Mouse (Mus musculus) intestine, embryonic 15.5 days (tissue): ENCODE measurements at regions not wholly inside any gene's neighbourhood (a gene's known extent, or its start where the extent isn't known, plus 50 kb on each side); places are given as distances from the start of the nearest gene placed in this dataset.

Experiments
- ATAC-seq: fragments of 200-750 bp; cut with Nextera tagmentation; 2 replicates; pipeline ENCODE4 v1.8.0; 2017; ENCODE audit warnings: moderate TSS enrichment, moderate library complexity
- H3K27ac ChIP-seq: fragments of 300-500 bp; sonication (generic); 2 replicates; pipeline ENCODE4 v1.5.1; 2015; ENCODE audit warnings: mild to moderate bottlenecking, inconsistent platforms
- H3K27me3 ChIP-seq: fragments of 300-500 bp; sonication (generic); replicated peaks from 2 replicates; pipeline ENCODE4 v1.6.1; 2015; ENCODE audit warnings: inconsistent platforms
- H3K36me3 ChIP-seq: fragments of 300-500 bp; sonication (generic); 2 replicates; pipeline ENCODE4 v1.6.1; 2015; ENCODE audit warnings: inconsistent platforms
- H3K4me1 ChIP-seq: fragments of 300-500 bp; sonication (generic); replicated peaks from 2 replicates; pipeline ENCODE4 v1.6.1; 2015; ENCODE audit warnings: inconsistent platforms
- H3K4me2 ChIP-seq: fragments of 300-500 bp; sonication (generic); replicated peaks from 2 replicates; pipeline ENCODE4 v1.6.1; 2015; ENCODE audit warnings: mild to moderate bottlenecking, inconsistent platforms
- H3K4me3 ChIP-seq: fragments of 300-500 bp; sonication (generic); replicated peaks from 2 replicates; pipeline ENCODE4 v1.5.1; 2015; ENCODE audit warnings: inconsistent platforms
- H3K9ac ChIP-seq: fragments of 300-500 bp; sonication (generic); 2 replicates; pipeline ENCODE4 v1.6.1; 2015; ENCODE audit warnings: inconsistent platforms
- H3K9me3 ChIP-seq: fragments of 300-500 bp; sonication (generic); 2 replicates; pipeline ENCODE4 v1.6.1; 2016; ENCODE audit warnings: inconsistent platforms
- WGBS: fragments of 180-500 bp; shearing (Covaris S2); methylation state at CpG from one replicate; pipeline ENCODE4 v1.1.7; 2015; 5-methylcytosine and 5-hydroxymethylcytosine counted together

DNA sequence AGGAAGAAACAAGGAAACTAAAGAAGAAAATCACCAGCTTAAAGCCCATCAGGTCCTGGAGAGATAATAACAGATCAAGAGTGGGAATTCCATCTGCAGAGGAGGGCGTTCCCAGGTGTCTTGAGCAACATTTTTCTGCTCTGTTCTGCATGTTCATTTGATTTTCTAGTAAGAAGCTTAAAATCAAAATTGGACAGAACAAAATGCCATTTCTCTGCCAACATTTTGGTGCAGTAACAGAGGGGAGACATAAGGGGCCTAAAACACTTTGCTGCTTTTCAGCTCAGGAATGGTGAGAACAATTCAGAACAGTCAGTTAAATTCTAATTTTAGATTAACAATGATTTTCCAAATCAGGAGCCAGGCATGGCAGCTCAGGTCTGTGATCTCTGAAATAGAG lies 1056.8 kb downstream of the Slc16a7 start:
- Histone ChIP-seq H3K9me3 (no peaks in the 10 kb centered on the region), H3K4me1 (no peaks in the 10 kb centered on the region), H3K27ac (no peak overlapping the region), H3K36me3 (no peaks in the 10 kb centered on the region), H3K9ac (no peak overlapping the region), H3K4me2 (no peak overlapping the region), H3K4me3 (no peak overlapping the region), H3K27me3 (no peaks in the 10 kb centered on the region)
- no peak for ATAC-seq
- WGBS = 86% methylated on average over 1 of the region's 1 CpGs

GRCm38 (mm10) chr10:124338923-124339322 lies 1050.3 kb downstream of the Slc16a7 start:
- no peaks in the 10 kb centered on the region for H3K27me3 ChIP-seq
- H3K27ac ChIP-seq = no peak overlapping the region
- no peak overlapping the region for H3K4me3 ChIP-seq
- no peaks in the 10 kb centered on the region for H3K36me3 ChIP-seq
- H3K9me3 ChIP-seq = no peaks in the 10 kb centered on the region
- no peaks in the 10 kb centered on the region for H3K4me1 ChIP-seq
- 79% methylated on average over 3 of the region's 3 CpGs for WGBS
- no peak overlapping the region for H3K9ac ChIP-seq
- no peak for ATAC-seq
- H3K4me2 ChIP-seq = no peak overlapping the region

- H3K9ac ChIP-seq = no peak overlapping the region
- H3K9me3 ChIP-seq = no peaks in the 10 kb centered on the region
- H3K27ac ChIP-seq = no peak overlapping the region
- WGBS = 46% methylated on average over 2 of the region's 2 CpGs
- H3K4me1 ChIP-seq = no peaks in the 10 kb centered on the region
- H3K4me2 ChIP-seq = no peak overlapping the region
- ATAC-seq = peak; percentile 71
- H3K36me3 ChIP-seq = no peaks in the 10 kb centered on the region
- no peak overlapping the region for H3K4me3 ChIP-seq
- H3K27me3 ChIP-seq = no peaks in the 10 kb centered on the region
Measured at GRCm38 (mm10) chr10:124349300-124349699, 1040.0 kb downstream of the Slc16a7 start.

DNA sequence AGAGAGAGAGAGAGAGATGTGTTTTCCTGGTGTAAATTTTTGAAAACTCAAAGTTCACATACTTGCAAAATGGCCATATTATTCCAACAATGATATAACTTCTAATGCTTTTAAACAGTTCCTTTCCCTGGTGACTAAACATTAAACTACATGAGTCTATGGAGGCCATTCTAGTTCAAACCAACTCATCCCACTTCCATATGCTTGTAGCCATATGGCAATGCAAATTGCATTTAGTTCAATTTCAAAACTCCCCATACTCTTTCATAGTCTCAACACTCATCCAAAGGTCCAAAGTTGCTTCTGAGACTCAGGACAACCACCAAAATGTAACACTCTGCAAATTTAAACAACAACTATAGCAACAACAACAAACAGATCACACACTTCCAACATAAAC lies 1026.5 kb downstream of the Slc16a7 start:
- H3K9me3 ChIP-seq = no peaks in the 10 kb centered on the region
- no peak overlapping the region for H3K27ac ChIP-seq
- no peak for ATAC-seq
- H3K36me3 ChIP-seq = no peaks in the 10 kb centered on the region
- H3K27me3 ChIP-seq = no peaks in the 10 kb centered on the region
- H3K4me1 ChIP-seq = no peaks in the 10 kb centered on the region
- no peak overlapping the region for H3K4me3 ChIP-seq
- no peak overlapping the region for H3K9ac ChIP-seq
- H3K4me2 ChIP-seq = no peak overlapping the region

DNA sequence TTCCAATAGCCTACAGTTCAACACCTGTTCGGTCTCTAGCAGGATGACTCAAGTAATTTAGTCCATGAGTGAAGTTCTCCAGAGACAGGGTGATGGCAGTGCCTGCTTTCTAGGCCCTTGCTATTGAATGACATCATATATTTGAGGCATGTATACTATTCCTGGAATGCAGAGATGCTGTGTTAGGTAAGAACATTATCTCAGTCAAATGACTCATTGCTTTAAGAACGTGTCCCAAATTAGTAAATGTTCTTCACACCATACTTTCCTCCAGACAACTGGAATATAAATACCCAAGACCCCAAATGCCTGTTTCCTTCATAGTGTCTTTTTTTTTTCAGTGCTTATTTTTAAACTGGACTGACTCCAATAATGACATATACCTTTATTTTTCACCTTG lies 1018.3 kb downstream of the Slc16a7 start:
- Histone ChIP-seq H3K4me1 (no peaks in the 10 kb centered on the region), H3K27me3 (no peaks in the 10 kb centered on the region), H3K4me2 (no peak overlapping the region), H3K27ac (no peak overlapping the region), H3K36me3 (no peaks in the 10 kb centered on the region), H3K9ac (no peak overlapping the region), H3K9me3 (no peaks in the 10 kb centered on the region), H3K4me3 (no peak overlapping the region)
- ATAC-seq = no peak
- 73% methylated on average over 2 of the region's 2 CpGs for WGBS

GRCm38 (mm10) chr10:124402647-124403046 lies 986.6 kb downstream of the Slc16a7 start:
- no peaks in the 10 kb centered on the region for H3K4me1 ChIP-seq
- H3K9ac ChIP-seq = no peak overlapping the region
- no peak overlapping the region for H3K4me3 ChIP-seq
- no peak for ATAC-seq
- no peaks in the 10 kb centered on the region for H3K27me3 ChIP-seq
- WGBS = 81% methylated on average over 2 of the region's 2 CpGs
- H3K4me2 ChIP-seq = no peak overlapping the region
- H3K9me3 ChIP-seq = no peaks in the 10 kb centered on the region
- no peaks in the 10 kb centered on the region for H3K36me3 ChIP-seq
- H3K27ac ChIP-seq = no peak overlapping the region

DNA sequence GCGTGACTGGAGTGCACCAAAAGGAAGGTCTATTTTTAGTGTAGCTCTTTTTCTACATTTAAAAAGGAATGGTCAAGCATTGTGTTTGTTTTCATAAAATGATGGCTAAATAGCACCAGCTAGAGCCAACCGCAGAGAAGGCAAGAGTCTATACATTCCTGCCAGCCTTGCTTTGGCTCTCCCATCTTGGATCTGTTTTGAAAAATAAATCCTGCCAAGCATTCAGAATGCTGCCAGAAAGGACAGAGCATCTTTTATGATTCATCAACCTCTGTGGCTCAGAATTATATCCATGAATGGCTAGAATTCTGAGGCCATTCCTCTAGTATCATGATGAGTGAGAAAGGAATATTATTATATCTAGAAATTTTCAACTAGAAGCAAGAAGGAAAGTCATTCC lies 979.6 kb downstream of the Slc16a7 start:
- Histone ChIP-seq H3K36me3 (no peaks in the 10 kb centered on the region), H3K9me3 (no peaks in the 10 kb centered on the region), H3K4me2 (no peak overlapping the region), H3K4me3 (no peak overlapping the region), H3K9ac (no peak overlapping the region), H3K27ac (no peak overlapping the region), H3K27me3 (no peaks in the 10 kb centered on the region), H3K4me1 (no peaks in the 10 kb centered on the region)
- 72% methylated on average over 2 of the region's 2 CpGs for WGBS
- ATAC-seq = no peak

DNA sequence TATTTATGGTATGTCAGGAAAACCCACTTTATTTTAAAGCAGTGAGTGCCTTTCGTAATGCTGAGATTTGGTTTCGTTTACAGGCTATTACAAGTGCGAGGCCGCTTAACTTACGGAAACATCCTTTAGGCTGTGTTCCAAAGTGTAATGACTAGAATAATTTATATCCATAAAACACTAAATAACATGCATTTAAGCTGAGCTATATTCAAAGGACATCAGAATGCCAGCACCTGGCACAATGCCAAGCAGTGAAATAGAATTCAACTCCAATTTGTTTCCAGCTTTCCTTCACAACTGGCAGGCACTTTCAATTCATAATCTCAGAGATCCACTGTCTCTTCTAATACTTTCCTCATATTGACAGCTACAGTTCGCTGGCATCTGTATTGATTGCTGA lies 972.7 kb downstream of the Slc16a7 start:
- H3K9me3 ChIP-seq = no peaks in the 10 kb centered on the region
- no peak overlapping the region for H3K4me3 ChIP-seq
- no peak for ATAC-seq
- H3K4me1 ChIP-seq = no peaks in the 10 kb centered on the region
- WGBS = 66% methylated on average over 6 of the region's 6 CpGs
- H3K27me3 ChIP-seq = no peaks in the 10 kb centered on the region
- H3K4me2 ChIP-seq = no peak overlapping the region
- H3K27ac ChIP-seq = no peak overlapping the region
- no peaks in the 10 kb centered on the region for H3K36me3 ChIP-seq
- no peak overlapping the region for H3K9ac ChIP-seq

DNA sequence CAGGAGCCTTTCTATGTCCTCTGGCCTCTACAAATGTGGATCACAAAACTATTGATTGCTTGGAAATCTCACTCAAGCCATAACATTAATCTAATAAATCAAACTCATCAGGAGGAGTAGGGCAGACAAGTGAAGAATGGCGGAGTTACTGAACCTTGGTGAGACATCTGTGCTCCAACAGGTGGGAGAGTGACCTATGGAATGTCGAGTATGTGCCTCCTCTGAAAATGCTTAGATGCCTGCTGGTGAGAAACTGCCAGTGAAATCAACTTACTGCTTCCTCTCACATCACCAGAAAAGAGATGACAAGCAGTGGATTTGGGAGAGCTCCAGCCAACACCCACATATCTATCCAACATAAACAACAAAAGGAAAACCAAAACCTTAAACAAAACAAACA lies 965.8 kb downstream of the Slc16a7 start:
- Histone ChIP-seq H3K9ac (no peak overlapping the region), H3K27ac (no peak overlapping the region), H3K4me1 (no peaks in the 10 kb centered on the region), H3K4me2 (no peak overlapping the region), H3K27me3 (no peaks in the 10 kb centered on the region), H3K36me3 (no peaks in the 10 kb centered on the region), H3K4me3 (no peak overlapping the region), H3K9me3 (no peaks in the 10 kb centered on the region)
- 48% methylated on average over 2 of the region's 2 CpGs for WGBS
- no peak for ATAC-seq
